Mouse (Mus musculus) layer of hippocampus, postnatal 36 days (tissue): ENCODE measurements around the gene Fgfr2. TPM values are rescaled to one million over a fixed set of nuclear protein-coding genes. Genes with fewer than 3 reads are reported as not detected.
"Not testable (repeated sequence)": the region's sequence is repeated elsewhere in the genome, so short reads cannot be mapped to it uniquely, and the experiment has no call there.

Source experiments
- DNase-seq, 2 experiments: peaks; one replicate each; pipeline ENCODE4 v3.0.0; 2022
- microRNA-seq, 2 experiments: library from miRNA; unstranded; fragments of <30 nt; microRNA quantifications; one replicate each; pipeline ENCODE4 v1.2.0; 2021
- total RNA-seq, 2 experiments: library from RNA; stranded (reverse); gene quantifications; 2 replicates each; pipeline ENCODE4 v1.2.3; 2021

The Fgfr2 gene
- total RNA-seq, 2 experiments from 2014 or later: 45.4 to 47.9 TPM

GRCm38 (mm10) chr7:130148906-130149305 is 2974.2 kb downstream of the Fgfr2 start:
- DNase-seq: no peak

GRCm38 (mm10) chr7:130147230-130147629 is 2975.9 kb downstream of the Fgfr2 start:
- no peak for DNase-seq

GRCm38 (mm10) chr7:130145211-130145610 is 2977.9 kb downstream of the Fgfr2 start:
- DNase-seq: no peak

- DNase-seq: no peak
These were observed 2979.8 kb downstream of the Fgfr2 start for GRCm38 (mm10) chr7:130143371-130143770.

GRCm38 (mm10) chr7:130141088-130141873 is 2981.9 kb downstream of the Fgfr2 start:
- DNase-seq: no peak

GRCm38 (mm10) chr7:130134924-130135365 is 2988.2 kb downstream of the Fgfr2 start:
- DNase-seq: no peak

GRCm38 (mm10) chr7:130134428-130134827 is 2988.7 kb downstream of the Fgfr2 start:
- not testable (repeated sequence) for DNase-seq

GRCm38 (mm10) chr7:130130226-130130625 is 2992.9 kb downstream of the Fgfr2 start:
- DNase-seq: no peak

- no peak for DNase-seq
These were observed 2993.7 kb downstream of the Fgfr2 start for GRCm38 (mm10) chr7:130129359-130129960.

DNA sequence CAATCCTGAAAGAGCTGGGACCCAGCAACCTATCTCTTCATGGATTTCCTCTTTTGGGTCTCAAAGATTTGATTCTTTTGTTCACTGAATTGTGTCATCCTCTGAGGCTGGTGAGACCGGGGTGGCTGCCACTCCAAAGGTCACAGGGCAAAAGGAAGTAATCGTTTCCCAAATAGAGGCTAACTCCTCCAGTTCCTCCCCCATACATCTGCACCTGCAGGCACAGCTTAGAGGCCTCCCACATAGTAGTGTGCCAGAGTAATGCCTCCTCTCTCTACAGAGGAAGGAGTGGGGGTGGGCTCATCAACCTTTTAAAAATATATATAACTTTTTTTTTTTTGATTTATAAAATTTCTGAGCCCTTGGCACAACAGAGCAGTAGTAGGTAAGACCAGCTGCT is 3001.6 kb downstream of the Fgfr2 start:
- DNase-seq: no peak

DNA sequence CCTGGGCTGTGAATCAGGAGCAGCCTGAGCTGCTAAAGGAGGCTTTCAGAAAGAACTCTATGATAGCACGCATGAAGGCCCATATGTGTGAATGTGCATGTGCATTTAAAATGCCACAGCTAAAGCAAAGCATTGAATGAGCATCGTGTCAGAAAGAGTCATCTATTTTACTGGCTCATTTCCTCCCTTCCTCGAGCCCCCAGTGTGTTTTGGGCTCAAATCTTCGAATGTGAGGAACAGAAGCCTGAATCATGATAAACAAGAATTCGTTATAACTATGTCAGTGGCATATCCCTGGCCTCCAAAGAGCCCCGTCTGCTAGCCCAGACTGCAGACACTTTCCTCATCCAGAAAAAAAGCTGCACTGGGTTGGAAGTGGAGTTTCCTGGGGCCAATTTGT is 3003.7 kb downstream of the Fgfr2 start:
- no peak for DNase-seq

DNA sequence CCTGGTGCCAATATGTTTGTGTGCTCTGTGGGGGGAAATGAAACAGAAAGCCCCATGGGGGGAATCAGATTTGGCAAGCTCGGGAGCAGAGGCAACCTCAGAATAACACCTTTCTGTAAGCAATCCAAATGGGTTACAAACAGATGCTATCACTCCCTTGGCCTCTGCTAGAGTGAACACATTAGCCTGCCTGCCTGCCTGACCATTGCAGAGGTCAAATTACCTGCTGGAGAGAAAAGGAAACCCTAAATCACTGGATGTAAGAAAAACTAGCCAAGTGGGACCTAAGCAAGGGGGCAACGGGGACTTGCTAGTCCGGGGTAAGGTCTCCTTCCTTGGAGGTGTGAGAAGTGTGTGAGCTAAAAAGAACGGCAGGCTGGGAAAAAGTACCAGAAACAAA is 3004.4 kb downstream of the Fgfr2 start:
- no peak for DNase-seq

GRCm38 (mm10) chr7:130117466-130118123 is 3005.6 kb downstream of the Fgfr2 start:
- DNase-seq: no peak

DNA sequence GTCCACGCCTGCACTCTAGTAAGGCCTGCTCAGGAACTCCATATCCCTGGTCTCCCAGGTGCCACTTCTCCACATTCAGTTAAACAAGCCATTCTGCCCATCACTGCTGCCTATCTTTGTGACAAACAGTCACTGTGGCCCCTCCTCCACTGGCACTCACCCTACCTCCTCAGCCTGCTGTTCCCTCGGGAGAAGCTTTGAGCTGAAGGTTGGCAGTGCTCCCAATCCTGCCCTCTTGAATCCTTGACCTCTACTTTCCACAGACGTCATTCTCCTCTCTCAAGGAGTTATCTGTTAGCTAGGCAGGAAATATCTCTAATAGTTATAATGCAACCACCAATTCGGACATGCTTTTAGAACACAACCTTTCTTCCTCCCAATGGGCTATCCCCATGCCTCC is 3008.7 kb downstream of the Fgfr2 start:
- DNase-seq: no peak

Small RNAs within 50 kb of the gene (microRNA-seq; reads per million reads assigned to microRNA genes)
- 0.63 to 1.8 reads per million in 2 experiments for gene Mir7061

Other genes starting within 250 kb of the Fgfr2 start
- 10 to 100 TPM; 39.3 to 46.1 TPM for gene Zranb1, start 192.2 kb downstream of the Fgfr2 start, total RNA-seq
- gene Ctbp2, start 1.0 kb upstream of the Fgfr2 start, total RNA-seq: 10 to 100 TPM; 50.2 to 57.2 TPM